ENCODE assay signal across 7 mouse cellular contexts in the genomic region with DNA sequence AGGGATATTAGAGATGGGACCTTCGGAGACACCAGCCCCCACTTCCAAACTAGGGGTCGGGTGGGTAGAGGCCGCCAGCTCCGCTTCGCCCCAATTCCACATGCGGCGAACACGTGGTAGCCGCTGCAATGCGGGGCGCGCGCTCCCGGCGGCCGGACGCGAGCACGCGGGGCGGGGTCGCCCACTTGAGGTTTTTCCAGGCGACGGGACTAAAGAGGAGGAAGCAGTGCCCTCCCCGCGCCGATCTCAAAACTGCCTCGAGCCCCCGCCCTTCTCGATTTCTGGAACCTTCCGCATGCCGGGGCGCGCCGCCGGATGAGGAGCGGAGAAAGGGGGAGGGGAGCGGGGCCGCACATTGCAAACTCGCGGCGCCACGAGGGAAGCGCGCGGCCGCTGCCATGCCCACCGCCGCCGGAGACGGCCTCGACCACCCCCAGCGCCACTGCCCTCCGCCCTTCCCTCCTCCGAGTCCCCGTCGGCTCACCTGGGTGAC. TPM values are rescaled to one million over a fixed set of nuclear protein-coding genes. Genes with fewer than 3 reads are reported as not detected.
A peak's percentile ranks its signal among the peaks of the same experiment; 100 is the strongest.
DNase-seq lines count a peak whose midpoint lies in the region; ATAC-seq and TF ChIP-seq lines count a peak whose summit lies in the region.

No protein-coding gene starts in this region.

- DNase-seq in adrenal gland, adult 2 months: peak; percentile 92
- DNase-seq in embryo, embryonic 11.5 days (ENCODE audit: low read depth, low spot score): peak; percentile 67
- peak; percentile 89 to 90 for DNase-seq in gastrocnemius, postnatal 36 days
- peak; percentile 90 for DNase-seq in kidney, adult 11 months
- peak; percentile 83 for DNase-seq in limb, embryonic 10.5 days (ENCODE audit: low spot score)

- H3K4me1 ChIP-seq in limb, embryonic 10.5 days: peaks cover 34% of the 10 kb centered on the region
- peaks cover 46% of the 10 kb centered on the region for H3K4me1 ChIP-seq in midbrain, embryonic 13.5 days (replicated peaks)
- H3K4me1 ChIP-seq in small intestine, adult 2 months (ENCODE audit: control insufficient read depth, insufficient read depth, insufficient read length, low read length): peaks cover 4% of the 10 kb centered on the region; the same call in 1 of the 2 replicates

- TF ChIP-seq CTCF in small intestine, adult 2 months (IDR thresholded peaks at IDR 0.05; ENCODE audit: extremely low read depth, insufficient read length, insufficient replicate concordance, low read depth, low read length): no peak

- H3K27ac ChIP-seq in limb, embryonic 10.5 days: peak overlapping the region; percentile 99
- peak overlapping the region; percentile 99 for H3K27ac ChIP-seq in midbrain, embryonic 13.5 days
- H3K27ac ChIP-seq in small intestine, adult 2 months (ENCODE audit: insufficient read depth, low read depth, low read length): peak overlapping the region; percentile 98

- peaks cover 44% of the 10 kb centered on the region for H3K36me3 ChIP-seq in limb, embryonic 10.5 days
- peaks cover 36% of the 10 kb centered on the region for H3K36me3 ChIP-seq in midbrain, embryonic 13.5 days
- H3K36me3 ChIP-seq in small intestine, adult 2 months (ENCODE audit: control insufficient read depth, insufficient read depth, low read length): peaks cover 28% of the 10 kb centered on the region

- WGBS in limb, embryonic 10.5 days: under 1% methylated on average over 57 of the region's 57 CpGs
- under 1% methylated on average over 57 of the region's 57 CpGs for WGBS in midbrain, embryonic 13.5 days
- WGBS in small intestine, adult 2 months: 0% methylated on average over 57 of the region's 57 CpGs

- H3K9ac ChIP-seq in midbrain, embryonic 13.5 days (replicated peaks): peak overlapping the region; percentile 100

- intact Hi-C loops in gastrocnemius, postnatal 36 days (cut with DNase I): loop anchor here (5.0 kb wide), 1 partner anchor 33 kb away; no protein-coding TSS in a partner anchor

- peak overlapping the region; percentile 96 for H3K4me2 ChIP-seq in midbrain, embryonic 13.5 days (replicated peaks)

- no peaks in the 10 kb centered on the region for H3K9me3 ChIP-seq in limb, embryonic 10.5 days (replicated peaks)
- H3K9me3 ChIP-seq in midbrain, embryonic 13.5 days: no peaks in the 10 kb centered on the region

- peak overlapping the region; percentile 86 for H3K4me3 ChIP-seq in limb, embryonic 10.5 days
- H3K4me3 ChIP-seq in midbrain, embryonic 13.5 days (replicated peaks): peak overlapping the region; percentile 98
- peak overlapping the region; percentile 93 for H3K4me3 ChIP-seq in small intestine, adult 2 months (ENCODE audit: low read depth, low read length)

- no peak for TF ChIP-seq POLR2A in small intestine, adult 2 months (IDR thresholded peaks at IDR 0.05; ENCODE audit: low read depth, low read length)

- peak; percentile 9 for ATAC-seq in midbrain, embryonic 13.5 days

- H3K27me3 ChIP-seq in limb, embryonic 10.5 days (ENCODE audit: low read depth, poor library complexity, severe bottlenecking): no peaks in the 10 kb centered on the region
- H3K27me3 ChIP-seq in midbrain, embryonic 13.5 days: no peaks in the 10 kb centered on the region
- no peaks in the 10 kb centered on the region for H3K27me3 ChIP-seq in small intestine, adult 2 months (ENCODE audit: control insufficient read depth, insufficient read depth, low read length)

RNA-seq across cellular contexts. Expression of a gene that starts 0.5 kb away (rescaled TPM):
- 100 to 1,000 TPM; 203 to 251 TPM for total RNA-seq in adrenal gland, adult 2 months (2021)
- 121 and 150 TPM in 2 replicates for polyA plus RNA-seq in adrenal gland, adult 2 months (2012; rRNA removed)
- 100 to 1,000 TPM; 128 to 141 TPM for total RNA-seq in gastrocnemius, postnatal 36 days (2021)
- 481 and 493 TPM in 2 replicates for polyA plus RNA-seq in limb, embryonic 10.5 days (2016; fragmentation: Nextera tagmentation; extraction: Ambion mirVana)
- 439 and 454 TPM in 2 replicates for polyA plus RNA-seq in midbrain, embryonic 13.5 days (2015; fragmentation: Nextera tagmentation; extraction: Ambion mirVana)
- polyA plus RNA-seq in small intestine, adult 2 months (2012; rRNA removed): 19.5 and 20.1 TPM in 2 replicates

RNA-seq across cellular contexts. Expression of a gene that starts 24.8 kb away (rescaled TPM):
- 10 to 100 TPM; 47.1 to 68.7 TPM for total RNA-seq in adrenal gland, adult 2 months (2021)
- polyA plus RNA-seq in adrenal gland, adult 2 months (2012; rRNA removed): 30.2 and 34.5 TPM in 2 replicates
- 10 to 100 TPM; 12.6 to 13.4 TPM for total RNA-seq in gastrocnemius, postnatal 36 days (2021)
- 20.2 and 25.9 TPM in 2 replicates for polyA plus RNA-seq in limb, embryonic 10.5 days (2016; fragmentation: Nextera tagmentation; extraction: Ambion mirVana)
- polyA plus RNA-seq in midbrain, embryonic 13.5 days (2015; fragmentation: Nextera tagmentation; extraction: Ambion mirVana): 14.4 and 18.7 TPM in 2 replicates
- 5.6 and 6.1 TPM in 2 replicates for polyA plus RNA-seq in small intestine, adult 2 months (2012; rRNA removed)

RNA-seq across cellular contexts. Expression of a gene that starts 48.4 kb away (rescaled TPM):
- 100 to 1,000 TPM; 130 to 158 TPM for total RNA-seq in adrenal gland, adult 2 months (2021)
- polyA plus RNA-seq in adrenal gland, adult 2 months (2012; rRNA removed): 71.8 and 106 TPM in 2 replicates
- 10 to 100 TPM; 48.5 to 50.0 TPM for total RNA-seq in gastrocnemius, postnatal 36 days (2021)
- polyA plus RNA-seq in limb, embryonic 10.5 days (2016; fragmentation: Nextera tagmentation; extraction: Ambion mirVana): 67.5 and 81.7 TPM in 2 replicates
- 21.7 and 21.9 TPM in 2 replicates for polyA plus RNA-seq in midbrain, embryonic 13.5 days (2015; fragmentation: Nextera tagmentation; extraction: Ambion mirVana)
- polyA plus RNA-seq in small intestine, adult 2 months (2012; rRNA removed): 124 and 243 TPM in 2 replicates

RNA-seq across cellular contexts. Expression of a gene that starts 58.6 kb away (rescaled TPM):
- total RNA-seq in adrenal gland, adult 2 months (2021): 10 to 100 TPM; 25.3 to 43.4 TPM
- polyA plus RNA-seq in adrenal gland, adult 2 months (2012; rRNA removed): 16.4 and 17.4 TPM in 2 replicates
- total RNA-seq in gastrocnemius, postnatal 36 days (2021): 100 to 1,000 TPM in 1 of 2 experiments, 10 to 100 TPM in 1; 83.0 to 107 TPM
- 19.1 and 19.7 TPM in 2 replicates for polyA plus RNA-seq in limb, embryonic 10.5 days (2016; fragmentation: Nextera tagmentation; extraction: Ambion mirVana)
- 14.5 and 15.9 TPM in 2 replicates for polyA plus RNA-seq in midbrain, embryonic 13.5 days (2015; fragmentation: Nextera tagmentation; extraction: Ambion mirVana)
- 14.8 and 19.8 TPM in 2 replicates for polyA plus RNA-seq in small intestine, adult 2 months (2012; rRNA removed)

Comparison
In these comparisons a context has a peak if more than half of its experiments do, and no peak if none do; other contexts are left out.
1. Peak in every context shown above with its lines: DNase-seq, ATAC-seq, H3K4me3 ChIP-seq and H3K27ac ChIP-seq.